Mouse (Mus musculus) spleen, adult 2 months (tissue): ENCODE results near the gene Aox1. TPM values are rescaled to one million over a fixed set of nuclear protein-coding genes. Genes with fewer than 3 reads are reported as not detected.

Experiments used
- DNase-seq, 2 experiments: peaks; one replicate each; pipeline versions ENCODE4 v3.0.0 to v3.0.0-alpha.2; 2012 to 2021; ENCODE audit warnings: low spot score in 2 of 2, low read depth in 1 of 2
- H3K27ac ChIP-seq: fragments of 200-500 bp; 2 replicates; pipeline ENCODE4 v1.5.1; 2012; ENCODE audit warnings: low read length, inconsistent platforms; ENCODE audit not compliant: insufficient read depth
- H3K27me3 ChIP-seq: fragments of 200-500 bp; 2 replicates; pipeline ENCODE4 v1.6.1; 2012; ENCODE audit warnings: mild to moderate bottlenecking, moderate library complexity, low read length, inconsistent platforms; ENCODE audit not compliant: control insufficient read depth, insufficient read depth
- H3K36me3 ChIP-seq: fragments of 200-500 bp; 2 replicates; pipeline ENCODE4 v1.6.1; 2012; ENCODE audit warnings: mild to moderate bottlenecking, low read length, inconsistent platforms; ENCODE audit not compliant: control insufficient read depth, insufficient read depth
- H3K4me1 ChIP-seq: fragments of 200-500 bp; 2 replicates; pipeline ENCODE4 v1.6.1; 2011; ENCODE audit warnings: inconsistent platforms; ENCODE audit not compliant: control insufficient read depth, insufficient read depth, insufficient read length
- H3K4me3 ChIP-seq: fragments of 200-500 bp; 2 replicates; pipeline ENCODE4 v1.5.1; 2011; ENCODE audit warnings: mild to moderate bottlenecking, inconsistent platforms; ENCODE audit not compliant: insufficient read depth, insufficient read length; ENCODE audit errors: extremely low read depth
- CTCF ChIP-seq: fragments of 200-500 bp; IDR thresholded peaks from 2 replicates; pipeline ENCODE4 v1.5.1; 2011; ENCODE audit warnings: mild to moderate bottlenecking, inconsistent platforms; ENCODE audit not compliant: insufficient read depth, insufficient read length, insufficient replicate concordance; ENCODE audit errors: extremely low read depth
- POLR2A ChIP-seq: fragments of 200-500 bp; IDR thresholded peaks from 2 replicates; pipeline ENCODE4 v1.6.1; 2011; ENCODE audit warnings: low read depth, low read length, inconsistent platforms
- WGBS: fragments of 180-500 bp; shearing (Covaris S2); methylation state at CpG from one replicate; pipeline ENCODE4 v1.1.7; 2018; 5-methylcytosine and 5-hydroxymethylcytosine counted together
- polyA plus RNA-seq: library from polyadenylated mRNA; depleted of rRNA; stranded (reverse); fragments of >200 nt; gene quantifications from 2 replicates; pipeline ENCODE4 v1.2.3, GENCODE M21; 2012

Gene Aox1
- polyA plus RNA-seq, 1 experiment: 0.57 TPM

DNA sequence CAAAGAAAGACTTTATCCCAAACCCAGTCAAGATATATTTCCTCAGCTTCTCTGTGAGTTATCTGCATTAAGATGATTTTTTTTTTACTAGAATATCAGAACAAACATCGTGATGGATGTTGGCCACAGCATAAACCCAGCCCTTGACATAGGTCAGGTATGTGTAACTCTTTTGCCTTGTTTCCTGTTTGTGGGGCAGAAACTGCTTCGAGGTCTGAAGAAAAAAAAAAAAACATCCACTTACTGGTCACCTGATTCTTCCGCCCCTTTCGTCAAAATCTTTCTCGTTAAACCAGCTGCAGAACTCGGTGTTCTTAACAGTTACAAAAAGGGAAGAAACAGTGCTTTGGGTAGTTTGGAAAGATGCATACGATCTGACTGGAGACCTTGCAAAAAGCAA lies 72.8 kb downstream of the Aox1 start:
- TF ChIP-seq CTCF (no peak), POLR2A (no peak)
- H3K4me1 ChIP-seq: no peaks in the 10 kb centered on the region
- H3K36me3 ChIP-seq: no peaks in the 10 kb centered on the region
- no peak for DNase-seq
- WGBS: 18% methylated on average over 7 of the region's 7 CpGs
- no peaks in the 10 kb centered on the region for H3K27me3 ChIP-seq
- no peak overlapping the region for H3K27ac ChIP-seq
- no peak overlapping the region for H3K4me3 ChIP-seq

DNA sequence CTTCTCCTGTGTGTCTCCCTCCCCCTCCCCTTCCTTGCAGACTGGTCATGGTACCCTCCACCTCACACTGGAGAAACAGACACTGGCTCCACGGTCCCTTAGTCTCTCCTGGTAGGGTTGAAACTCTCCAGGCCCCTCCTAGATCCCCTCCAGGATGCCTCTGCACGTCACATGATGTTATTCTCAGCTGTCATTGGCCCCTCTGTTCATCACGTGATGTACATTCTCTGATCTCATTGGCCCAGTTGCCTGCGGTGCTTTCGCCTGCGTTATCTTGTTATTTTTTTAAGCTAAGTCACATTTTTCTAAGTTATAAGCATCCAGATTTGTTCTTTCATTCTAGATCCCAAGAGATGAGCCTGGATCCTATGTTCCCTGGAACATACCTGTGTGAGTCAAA lies 76.0 kb downstream of the Aox1 start:
- Histone ChIP-seq H3K4me3 (no peak overlapping the region), H3K36me3 (no peaks in the 10 kb centered on the region), H3K4me1 (no peaks in the 10 kb centered on the region), H3K27ac (no peak overlapping the region), H3K27me3 (no peaks in the 10 kb centered on the region)
- no peak for DNase-seq
- 93% methylated on average over 6 of the region's 6 CpGs for WGBS
- no peak for TF ChIP-seq CTCF
- TF ChIP-seq POLR2A: no peak

DNA sequence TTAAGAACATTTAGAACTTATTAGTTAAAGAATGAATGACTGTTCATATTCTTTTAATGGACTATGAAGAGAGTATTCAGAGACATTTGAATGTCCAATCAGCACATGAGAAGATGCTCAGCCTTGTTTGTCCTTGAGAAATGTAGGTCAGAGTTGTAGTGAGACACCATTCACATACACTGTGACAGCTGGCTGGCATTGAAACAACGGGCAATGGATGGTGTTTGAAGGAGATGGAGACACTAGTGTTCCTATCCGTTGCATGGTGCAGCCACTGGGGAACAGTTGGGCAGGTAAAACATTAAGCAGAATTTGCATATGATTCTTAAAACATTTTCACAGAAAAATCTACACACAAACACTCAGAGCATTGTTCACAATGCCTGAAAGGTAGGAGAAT lies 77.3 kb downstream of the Aox1 start:
- no peak for DNase-seq
- Histone ChIP-seq H3K4me3 (no peak overlapping the region), H3K27me3 (no peaks in the 10 kb centered on the region), H3K36me3 (no peaks in the 10 kb centered on the region), H3K4me1 (no peaks in the 10 kb centered on the region), H3K27ac (no peak overlapping the region)
- 86% methylated on average over 2 of the region's 2 CpGs for WGBS
- TF ChIP-seq POLR2A (no peak), CTCF (no peak)

DNA sequence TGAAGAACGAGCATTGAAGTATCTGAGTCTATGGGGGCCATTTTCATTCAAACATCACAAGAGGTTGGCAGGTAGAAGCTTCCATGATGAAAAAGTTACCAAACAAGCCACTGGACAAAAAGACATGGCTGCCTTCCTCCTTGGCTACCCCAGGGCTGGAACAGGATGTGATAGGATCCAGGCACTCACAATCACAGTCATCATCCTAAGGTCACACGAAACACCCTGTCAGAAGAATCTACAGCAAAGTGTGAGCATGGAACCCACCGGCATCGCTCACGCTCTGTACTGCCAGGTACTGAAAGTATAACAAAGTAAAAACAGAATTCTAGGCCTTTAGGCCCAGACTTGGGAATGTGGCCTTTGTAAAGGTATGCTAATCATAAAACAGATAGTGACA lies 80.5 kb downstream of the Aox1 start:
- TF ChIP-seq POLR2A: no peak
- no peak for TF ChIP-seq CTCF
- 89% methylated on average over 5 of the region's 5 CpGs for WGBS
- H3K4me3 ChIP-seq: no peak overlapping the region
- H3K4me1 ChIP-seq: no peaks in the 10 kb centered on the region
- H3K36me3 ChIP-seq: no peaks in the 10 kb centered on the region
- H3K27me3 ChIP-seq: no peaks in the 10 kb centered on the region
- DNase-seq: no peak
- H3K27ac ChIP-seq: no peak overlapping the region

DNA sequence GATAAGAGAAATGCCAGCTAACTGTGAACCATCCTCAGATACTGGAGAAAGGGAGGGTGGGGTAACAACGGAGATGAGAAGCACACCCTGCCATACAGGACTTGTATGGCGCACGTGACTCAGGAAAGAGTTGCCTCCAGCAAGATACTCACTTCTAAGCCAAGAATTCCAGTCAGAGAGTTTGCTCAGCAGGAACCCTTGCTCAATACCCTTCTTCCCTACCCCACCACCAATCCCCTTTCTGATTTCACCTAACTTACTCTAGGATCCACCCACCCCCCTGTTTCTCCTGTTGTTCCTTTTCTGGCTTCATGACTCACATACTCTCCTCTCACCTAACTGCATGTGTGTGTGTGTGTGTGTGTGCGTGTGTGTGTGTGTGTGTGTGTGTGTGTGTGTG lies 81.6 kb downstream of the Aox1 start:
- no peak overlapping the region for H3K4me3 ChIP-seq
- DNase-seq: no peak
- H3K27ac ChIP-seq: no peak overlapping the region
- H3K4me1 ChIP-seq: no peaks in the 10 kb centered on the region
- 96% methylated on average over 3 of the region's 4 CpGs for WGBS
- H3K27me3 ChIP-seq: no peaks in the 10 kb centered on the region
- H3K36me3 ChIP-seq: no peaks in the 10 kb centered on the region
- TF ChIP-seq CTCF (no peak), POLR2A (no peak)

DNA sequence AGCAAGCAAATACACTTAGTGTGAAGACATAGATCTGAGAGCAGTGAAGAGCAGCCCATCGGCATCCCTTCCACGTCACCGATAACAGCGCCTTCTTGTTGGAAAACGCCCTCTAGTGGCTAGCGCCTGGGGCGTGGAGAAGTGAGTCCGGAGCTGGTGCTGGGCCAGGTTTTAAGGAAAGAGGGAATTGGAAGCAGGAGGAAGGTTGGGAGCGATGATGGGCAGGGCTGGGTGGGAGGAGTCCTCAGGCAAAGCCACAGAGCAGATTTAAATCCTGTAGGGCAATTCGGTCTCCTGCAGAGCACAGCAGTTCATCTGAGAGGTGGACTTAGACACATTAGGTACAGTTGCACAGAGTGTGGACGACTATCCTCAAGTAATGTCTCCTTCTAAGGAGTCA lies 83.1 kb downstream of the Aox1 start, which contains the start of gene Aox3:
Gene Aox3, plus strand, starts transcription at position 251 of the 400 bp plus-strand sequence.
- no peaks in the 10 kb centered on the region for H3K27me3 ChIP-seq
- no peak for DNase-seq
- H3K27ac ChIP-seq: no peak within 1 kb of the TSS
- H3K4me3 ChIP-seq: no peak within 1 kb of the TSS
- no peaks in the 10 kb centered on the region for H3K4me1 ChIP-seq
- 33% methylated on average over 11 of the region's 11 CpGs for WGBS
- no peak for TF ChIP-seq CTCF
- no peak for TF ChIP-seq POLR2A
- no peaks in the 10 kb centered on the region for H3K36me3 ChIP-seq

DNA sequence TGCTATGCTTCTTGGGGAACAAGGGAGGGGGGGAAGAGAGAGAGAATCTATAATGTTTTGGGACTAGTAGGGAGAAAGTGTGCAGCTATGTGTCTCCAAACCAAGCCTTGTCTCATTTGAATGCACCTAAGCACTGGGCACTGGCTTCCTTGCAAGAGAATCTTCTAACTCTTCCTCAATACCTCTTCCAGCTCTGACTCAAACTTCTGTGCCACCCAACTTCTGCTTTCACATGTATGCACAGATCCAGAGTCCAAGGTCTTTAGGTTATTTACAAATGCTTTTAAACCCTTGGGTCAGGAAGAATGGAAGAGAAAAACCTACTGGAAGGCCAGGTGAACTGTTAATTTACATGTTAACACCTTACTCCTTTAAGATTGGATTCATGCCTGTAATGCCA lies 83.7 kb downstream of the Aox1 start:
- H3K36me3 ChIP-seq: no peaks in the 10 kb centered on the region
- H3K27ac ChIP-seq: no peak overlapping the region
- DNase-seq: no peak
- TF ChIP-seq CTCF (no peak), POLR2A (no peak)
- H3K4me3 ChIP-seq: no peak overlapping the region
- no peaks in the 10 kb centered on the region for H3K27me3 ChIP-seq
- H3K4me1 ChIP-seq: no peaks in the 10 kb centered on the region
